Comparison of ENCODE assay signal across 8 mouse cellular contexts in the genomic region with DNA sequence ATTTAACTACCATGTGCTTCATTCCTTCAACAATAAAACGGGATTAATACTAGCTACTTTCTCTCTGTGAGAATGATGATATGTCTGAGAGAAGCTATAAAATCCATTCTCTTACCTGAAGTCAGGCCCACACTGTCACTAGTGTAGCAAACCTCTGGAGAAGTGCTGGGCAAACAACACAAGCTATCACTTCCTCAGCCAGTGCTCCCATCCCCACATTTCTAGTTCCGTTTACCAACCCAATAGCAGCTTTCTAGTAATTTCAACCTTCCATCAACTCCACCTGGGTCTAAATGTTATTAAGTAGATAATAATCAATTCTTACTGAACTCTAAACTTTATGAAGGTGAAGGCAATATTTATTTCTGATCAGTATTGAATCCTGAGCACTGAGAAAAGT. TPM values are rescaled to one million over a fixed set of nuclear protein-coding genes. Genes with fewer than 3 reads are reported as not detected.
DNase-seq lines count a peak whose midpoint lies in the region; ATAC-seq and TF ChIP-seq lines count a peak whose summit lies in the region.

No protein-coding gene starts in this region.

- H3K36me3 ChIP-seq in forebrain, embryonic 11.5 days (ENCODE audit: control insufficient read depth, insufficient read depth, low read length), result no peaks in the 10 kb centered on the region
- no peaks in the 10 kb centered on the region for H3K36me3 ChIP-seq in limb, embryonic 12.5 days
- H3K36me3 ChIP-seq in neural tube, embryonic 15.5 days, result no peaks in the 10 kb centered on the region

- 0 out of 2 replicates have a peak overlapping the region, but pooled peaks have one; percentile 33 for H3K9ac ChIP-seq in forebrain, embryonic 11.5 days (ENCODE audit: low read length)
- no peak overlapping the region for H3K9ac ChIP-seq in limb, embryonic 12.5 days (replicated peaks)
- H3K9ac ChIP-seq in neural tube, embryonic 15.5 days (replicated peaks), result no peak overlapping the region

- peak overlapping the region; percentile 90 for H3K4me3 ChIP-seq in layer of hippocampus, adult 2 months
- H3K4me3 ChIP-seq in forebrain, embryonic 11.5 days (ENCODE audit: low read depth, low read length), result peak overlapping the region; percentile 85
- H3K4me3 ChIP-seq in limb, embryonic 12.5 days (replicated peaks), result peak overlapping the region; percentile 87
- H3K4me3 ChIP-seq in neural tube, embryonic 15.5 days (replicated peaks), result peak overlapping the region; percentile 91

- TF ChIP-seq CTCF in layer of hippocampus, adult 2 months (conservative IDR thresholded peaks at IDR 0.05), result no peak

- WGBS in forebrain, embryonic 11.5 days, result 35% methylated on average over 2 of the region's 2 CpGs
- 46% methylated on average over 2 of the region's 2 CpGs for WGBS in limb, embryonic 12.5 days
- WGBS in neural tube, embryonic 15.5 days, result 38% methylated on average over 2 of the region's 2 CpGs

- no peak overlapping the region for H3K27ac ChIP-seq in layer of hippocampus, adult 2 months
- H3K27ac ChIP-seq in forebrain, embryonic 11.5 days (ENCODE audit: low read depth, low read length), result no peak overlapping the region
- no peak overlapping the region for H3K27ac ChIP-seq in limb, embryonic 12.5 days
- H3K27ac ChIP-seq in neural tube, embryonic 15.5 days (replicated peaks), result no peak overlapping the region

- DNase-seq in layer of hippocampus, adult 2 months (ENCODE audit: low spot score in 2 of 2), result no peak
- DNase-seq in layer of hippocampus, postnatal 25 days (ENCODE audit: extremely low spot score in 1 of 2, low spot score in 1 of 2), result no peak
- no peak for DNase-seq in forebrain, embryonic 11.5 days (ENCODE audit: low spot score)
- DNase-seq in adrenal gland, postnatal 14 days, result no peak
- no peak for DNase-seq in frontal cortex, postnatal 36 days (ENCODE audit: low spot score in 2 of 2)
- DNase-seq in cerebellum, postnatal 4 days (ENCODE audit: low spot score in 2 of 2), result no peak

- H3K9me3 ChIP-seq in forebrain, embryonic 11.5 days (ENCODE audit: control insufficient read depth, low read length), result no peaks in the 10 kb centered on the region
- no peaks in the 10 kb centered on the region for H3K9me3 ChIP-seq in limb, embryonic 12.5 days
- H3K9me3 ChIP-seq in neural tube, embryonic 15.5 days (replicated peaks), result no peaks in the 10 kb centered on the region

- H3K4me2 ChIP-seq in forebrain, embryonic 11.5 days (ENCODE audit: low read depth, low read length, severe bottlenecking), result peak overlapping the region; percentile 99
- peak overlapping the region; percentile 100 for H3K4me2 ChIP-seq in limb, embryonic 12.5 days
- H3K4me2 ChIP-seq in neural tube, embryonic 15.5 days, result peak overlapping the region; percentile 99

- H3K27me3 ChIP-seq in forebrain, embryonic 11.5 days (ENCODE audit: control insufficient read depth, insufficient read depth, low read length), result no peaks in the 10 kb centered on the region
- H3K27me3 ChIP-seq in limb, embryonic 12.5 days, result no peaks in the 10 kb centered on the region
- H3K27me3 ChIP-seq in neural tube, embryonic 15.5 days (replicated peaks), result no peaks in the 10 kb centered on the region

- ATAC-seq in forebrain, embryonic 11.5 days (replicated peaks; ENCODE audit: low FRiP score), result no peak
- ATAC-seq in limb, embryonic 12.5 days (ENCODE audit: insufficient number of reproducible peaks, insufficient read depth, low FRiP score, low TSS enrichment, low read depth), result no peak
- ATAC-seq in neural tube, embryonic 15.5 days (ENCODE audit: low FRiP score), result no peak

- peaks cover 6% of the 10 kb centered on the region; the same call in 1 of the 2 replicates for H3K4me1 ChIP-seq in forebrain, embryonic 11.5 days (replicated peaks; ENCODE audit: control insufficient read depth, insufficient read depth, low read length)
- H3K4me1 ChIP-seq in limb, embryonic 12.5 days (replicated peaks), result peaks cover 30% of the 10 kb centered on the region
- peaks cover 44% of the 10 kb centered on the region for H3K4me1 ChIP-seq in neural tube, embryonic 15.5 days

RNA-seq across cellular contexts. Expression of a gene that starts 2.6 kb away (rescaled TPM):
- total RNA-seq in layer of hippocampus, adult 2 months (2021), result 10 to 100 TPM; 48.7 to 49.7 TPM
- total RNA-seq in layer of hippocampus, postnatal 25 days (2021), result 10 to 100 TPM; 50.0 to 52.6 TPM
- 17.6 and 18.8 TPM in 2 replicates for polyA plus RNA-seq in forebrain, embryonic 11.5 days (2014; fragmentation: Nextera tagmentation; extraction: Ambion mirVana)
- 16.8 and 18.1 TPM in 2 replicates for polyA plus RNA-seq in limb, embryonic 12.5 days (2016; fragmentation: Nextera tagmentation; extraction: Ambion mirVana)
- 10.0 and 10.4 TPM in 2 replicates for polyA plus RNA-seq in neural tube, embryonic 15.5 days (2015; fragmentation: Nextera tagmentation; extraction: Ambion mirVana)
- 33.6 and 33.9 TPM in 2 replicates for total RNA-seq in adrenal gland, postnatal 14 days (2021)

RNA-seq across cellular contexts. Expression of a gene that starts 20.9 kb away (rescaled TPM):
- 100 to 1,000 TPM; 249 to 342 TPM for total RNA-seq in layer of hippocampus, adult 2 months (2021)
- 100 to 1,000 TPM; 242 to 276 TPM for total RNA-seq in layer of hippocampus, postnatal 25 days (2021)
- polyA plus RNA-seq in forebrain, embryonic 11.5 days (2014; fragmentation: Nextera tagmentation; extraction: Ambion mirVana), result 9.5 and 13.5 TPM in 2 replicates
- polyA plus RNA-seq in limb, embryonic 12.5 days (2016; fragmentation: Nextera tagmentation; extraction: Ambion mirVana), result 14.6 and 18.4 TPM in 2 replicates
- polyA plus RNA-seq in neural tube, embryonic 15.5 days (2015; fragmentation: Nextera tagmentation; extraction: Ambion mirVana), result 4.0 and 5.5 TPM in 2 replicates
- total RNA-seq in adrenal gland, postnatal 14 days (2021), result 557 and 670 TPM in 2 replicates
